Mouse (Mus musculus) midbrain, embryonic 11.5 days (tissue): Measurements from ENCODE around the gene Wdr48. TPM values are rescaled to one million over a fixed set of nuclear protein-coding genes. Genes with fewer than 3 reads are reported as not detected.

Experiments used
- ATAC-seq: fragments of 200-750 bp; cut with Nextera tagmentation; 2 replicates; pipeline ENCODE4 v1.8.0; 2017; ENCODE audit warnings: moderate TSS enrichment, moderate library complexity; ENCODE audit not compliant: low FRiP score
- DNase-seq: peaks from one replicate; pipeline ENCODE4 v3.0.0; 2015; ENCODE audit warnings: low spot score; ENCODE audit errors: missing footprints
- H3K27ac ChIP-seq: fragments of 300-500 bp; sonication (generic); 2 replicates; pipeline ENCODE4 v1.5.1; 2014; ENCODE audit warnings: low read depth, low read length
- H3K27me3 ChIP-seq: fragments of 300-500 bp; sonication (generic); 2 replicates; pipeline ENCODE4 v1.6.1; 2014; ENCODE audit warnings: mild to moderate bottlenecking, low read length, moderate library complexity, mixed read lengths; ENCODE audit not compliant: control insufficient read depth, insufficient read depth
- H3K36me3 ChIP-seq: fragments of 300-500 bp; sonication (generic); 2 replicates; pipeline ENCODE4 v1.6.1; 2014; ENCODE audit warnings: mild to moderate bottlenecking, low read length, moderate library complexity, mixed read lengths; ENCODE audit not compliant: control insufficient read depth, insufficient read depth
- H3K4me1 ChIP-seq: fragments of 300-500 bp; sonication (generic); 2 replicates; pipeline ENCODE4 v1.6.1; 2014; ENCODE audit warnings: low read length; ENCODE audit not compliant: control insufficient read depth, insufficient read depth
- H3K4me2 ChIP-seq: fragments of 300-500 bp; sonication (generic); 2 replicates; pipeline ENCODE4 v1.6.1; 2014; ENCODE audit warnings: mild to moderate bottlenecking, moderate library complexity
- H3K4me3 ChIP-seq: fragments of 300-500 bp; sonication (generic); 2 replicates; pipeline ENCODE4 v1.5.1; 2014; ENCODE audit warnings: low read depth, low read length
- H3K9ac ChIP-seq: fragments of 300-500 bp; sonication (generic); 2 replicates; pipeline ENCODE4 v1.6.1; 2014; ENCODE audit warnings: low read length
- H3K9me3 ChIP-seq: fragments of 300-500 bp; sonication (generic); 2 replicates; pipeline ENCODE4 v1.6.1; 2016; ENCODE audit warnings: low read length; ENCODE audit not compliant: control insufficient read depth
- WGBS: fragments of 180-500 bp; shearing (Covaris S2); extraction: QIAGEN DNeasy Blood & Tissue Kit; methylation state at CpG from one replicate; pipeline ENCODE4 v1.1.7; 2014; 5-methylcytosine and 5-hydroxymethylcytosine counted together
- polyA plus RNA-seq: library from polyadenylated mRNA; unstranded; fragments of >200 nt; fragmentation: Nextera tagmentation; extraction: Ambion mirVana; gene quantifications from 2 replicates; pipeline ENCODE4 v1.2.1, GENCODE M21; 2014

The Wdr48 gene
- polyA plus RNA-seq, 1 experiment from 2014 or later: 61.2 TPM

DNA sequence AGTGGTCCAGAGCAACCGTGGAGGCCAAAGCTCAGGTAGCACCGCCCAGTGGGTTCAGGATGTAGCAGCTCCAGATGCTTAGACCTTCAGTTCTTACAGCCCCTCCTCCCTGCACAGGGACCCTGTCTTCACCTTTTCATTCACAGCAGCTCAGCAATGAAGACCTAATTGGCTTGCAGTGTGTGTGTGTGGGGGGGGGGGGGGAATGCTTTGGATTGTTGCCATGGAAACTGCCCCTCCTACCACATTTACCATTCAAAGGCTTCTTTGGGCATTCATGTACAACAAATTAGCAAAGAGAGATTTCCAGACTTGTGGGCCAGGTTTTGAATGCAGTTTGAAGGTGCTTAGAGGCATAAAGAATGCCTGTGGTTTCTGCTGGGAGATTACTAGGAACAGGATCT lies 5.8 kb upstream of the Wdr48 start:
- peak overlapping the region; percentile 9; the same call in 1 of the 2 replicates for H3K4me2 ChIP-seq
- no peak overlapping the region for H3K9ac ChIP-seq
- DNase-seq (peak; percentile 88), ATAC-seq (peak; percentile 83)
- no peak overlapping the region for H3K27ac ChIP-seq
- H3K27me3 ChIP-seq: peaks cover 2% of the 10 kb centered on the region
- H3K9me3 ChIP-seq: no peaks in the 10 kb centered on the region
- no peak overlapping the region for H3K4me3 ChIP-seq
- 8% methylated on average over 2 of the region's 2 CpGs for WGBS
- peaks cover 14% of the 10 kb centered on the region for H3K4me1 ChIP-seq
- no peaks in the 10 kb centered on the region for H3K36me3 ChIP-seq

GRCm38 (mm10) chr9:119889446-119889845 lies 5.2 kb upstream of the Wdr48 start:
- no peak for DNase-seq
- no peak overlapping the region; the same call in 1 of the 2 replicates for H3K27ac ChIP-seq
- no peaks in the 10 kb centered on the region for H3K9me3 ChIP-seq
- H3K9ac ChIP-seq: no peak overlapping the region
- H3K36me3 ChIP-seq: no peaks in the 10 kb centered on the region
- no peak overlapping the region for H3K4me3 ChIP-seq
- WGBS: 67% methylated on average over 9 of the region's 9 CpGs
- H3K4me1 ChIP-seq: peaks cover 14% of the 10 kb centered on the region
- H3K4me2 ChIP-seq: no peak overlapping the region
- peaks cover 2% of the 10 kb centered on the region for H3K27me3 ChIP-seq
- no peak for ATAC-seq

GRCm38 (mm10) chr9:119890692-119891091 lies 4.0 kb upstream of the Wdr48 start:
- WGBS: 43% methylated on average over 2 of the region's 2 CpGs
- DNase-seq (peak; percentile 89), ATAC-seq (no peak)

GRCm38 (mm10) chr9:119893881-119894280 lies 797 bp upstream of the Wdr48 start:
- Histone ChIP-seq H3K4me1 (peaks cover 16% of the 10 kb centered on the region), H3K27ac (no peak overlapping the region), H3K4me3 (no peak overlapping the region), H3K9me3 (no peaks in the 10 kb centered on the region), H3K4me2 (no peak overlapping the region; the same call in 1 of the 2 replicates), H3K9ac (no peak overlapping the region; the same call in 1 of the 2 replicates), H3K36me3 (no peaks in the 10 kb centered on the region), H3K27me3 (peaks cover 2% of the 10 kb centered on the region)
- no peak for ATAC-seq
- 86% methylated on average over 5 of the region's 5 CpGs for WGBS
- DNase-seq: no peak

More at GRCm38 (mm10) chr9:119890692-119891091, 4.0 kb upstream of the Wdr48 start:
- H3K9ac ChIP-seq: no peak overlapping the region
- no peaks in the 10 kb centered on the region for H3K9me3 ChIP-seq
- H3K27ac ChIP-seq: no peak overlapping the region
- no peak overlapping the region for H3K4me2 ChIP-seq
- no peaks in the 10 kb centered on the region for H3K36me3 ChIP-seq
- H3K4me1 ChIP-seq: peaks cover 18% of the 10 kb centered on the region
- H3K4me3 ChIP-seq: no peak overlapping the region
- peaks cover 2% of the 10 kb centered on the region for H3K27me3 ChIP-seq

- peak; percentile 85 for ATAC-seq
- H3K27me3 ChIP-seq: peaks cover 2% of the 10 kb centered on the region
Measured at GRCm38 (mm10) chr9:119895040-119895721, 503 bp downstream of the Wdr48 start.

GRCm38 (mm10) chr9:119899446-119899845 lies 4.8 kb downstream of the Wdr48 start:
- Histone ChIP-seq H3K36me3 (no peaks in the 10 kb centered on the region; the same call in 1 of the 2 replicates), H3K4me1 (peaks cover 7% of the 10 kb centered on the region), H3K27me3 (no peaks in the 10 kb centered on the region), H3K9ac (no peak overlapping the region), H3K4me3 (no peak overlapping the region), H3K4me2 (no peak overlapping the region), H3K27ac (no peak overlapping the region), H3K9me3 (no peaks in the 10 kb centered on the region)
- DNase-seq (no peak), ATAC-seq (no peak)
- 94% methylated on average over 2 of the region's 2 CpGs for WGBS

More at GRCm38 (mm10) chr9:119895040-119895721, 503 bp downstream of the Wdr48 start:
- 1% methylated on average over 57 of the region's 71 CpGs for WGBS
- Histone ChIP-seq H3K4me3 (peak overlapping the region; percentile 98), H3K4me1 (peaks cover 7% of the 10 kb centered on the region), H3K27ac (no peak overlapping the region), H3K36me3 (no peaks in the 10 kb centered on the region), H3K4me2 (peak overlapping the region; percentile 62), H3K9me3 (no peaks in the 10 kb centered on the region), H3K9ac (peak overlapping the region; percentile 86)
- DNase-seq: peak; percentile 87

- H3K4me1 ChIP-seq: no peaks in the 10 kb centered on the region
- DNase-seq: no peak
Measured at GRCm38 (mm10) chr9:119902410-119903151, 7.9 kb downstream of the Wdr48 start.

GRCm38 (mm10) chr9:119908708-119909107 lies 14.0 kb downstream of the Wdr48 start:
- no peak for DNase-seq
- no peak overlapping the region for H3K9ac ChIP-seq
- peaks cover 18% of the 10 kb centered on the region; the same call in 1 of the 2 replicates for H3K36me3 ChIP-seq
- H3K4me1 ChIP-seq: no peaks in the 10 kb centered on the region
- no peaks in the 10 kb centered on the region for H3K27me3 ChIP-seq
- no peak overlapping the region for H3K4me2 ChIP-seq
- no peak for ATAC-seq
- H3K27ac ChIP-seq: no peak overlapping the region
- no peaks in the 10 kb centered on the region for H3K9me3 ChIP-seq
- H3K4me3 ChIP-seq: no peak overlapping the region
- WGBS: 96% methylated on average over 3 of the region's 3 CpGs

More at GRCm38 (mm10) chr9:119902410-119903151, 7.9 kb downstream of the Wdr48 start:
- Histone ChIP-seq H3K36me3 (no peaks in the 10 kb centered on the region; the same call in 1 of the 2 replicates), H3K27me3 (no peaks in the 10 kb centered on the region), H3K9me3 (no peaks in the 10 kb centered on the region), H3K27ac (no peak overlapping the region), H3K4me2 (no peak overlapping the region), H3K4me3 (no peak overlapping the region), H3K9ac (no peak overlapping the region)
- WGBS: 87% methylated on average over 12 of the region's 12 CpGs
- ATAC-seq: no peak

- Histone ChIP-seq H3K27me3 (no peaks in the 10 kb centered on the region), H3K4me3 (no peak overlapping the region), H3K27ac (no peak overlapping the region), H3K9me3 (no peaks in the 10 kb centered on the region), H3K36me3 (peaks cover 18% of the 10 kb centered on the region; the same call in 1 of the 2 replicates), H3K4me1 (no peaks in the 10 kb centered on the region), H3K4me2 (no peak overlapping the region), H3K9ac (no peak overlapping the region)
- DNase-seq (no peak), ATAC-seq (no peak)
- WGBS: 97% methylated on average over 3 of the region's 3 CpGs
Measured at GRCm38 (mm10) chr9:119909931-119910330, 15.3 kb downstream of the Wdr48 start.
